Mouse (Mus musculus): ENCODE measurements around the gene Map3k19. TPM values are rescaled to one million over a fixed set of nuclear protein-coding genes. Genes with fewer than 3 reads are reported as not detected.

Gene Map3k19
- polyA plus RNA-seq, 1 experiment from 2014 or later = 0.20 TPM

- 2% methylated on average over 14 of the region's 14 CpGs for WGBS
- H3K4me1 ChIP-seq (replicated peaks; ENCODE audit: control insufficient read depth, insufficient read depth, low read length) = peaks cover 12% of the 10 kb centered on the region
- peak overlapping the region; percentile 63 for H3K9ac ChIP-seq (replicated peaks; ENCODE audit: low read depth, low read length)
- H3K4me2 ChIP-seq (ENCODE audit: low read length) = peak overlapping the region; percentile 59
- no peaks in the 10 kb centered on the region for H3K9me3 ChIP-seq (ENCODE audit: control insufficient read depth, low read length)
- peak; percentile 37 for ATAC-seq
- no peaks in the 10 kb centered on the region for H3K36me3 ChIP-seq (ENCODE audit: control insufficient read depth, insufficient read depth)
- no peaks in the 10 kb centered on the region for H3K27me3 ChIP-seq (replicated peaks; ENCODE audit: control insufficient read depth, insufficient read depth, low read length)
- peak overlapping the region; percentile 78 for H3K27ac ChIP-seq (ENCODE audit: low read length)
- peak overlapping the region; percentile 57 for H3K4me3 ChIP-seq (replicated peaks; ENCODE audit: low read length)
Measured at GRCm38 (mm10) chr1:127773198-127773802, 81.5 kb downstream of the Map3k19 start.

GRCm38 (mm10) chr1:127766741-127767140, 88.1 kb downstream of the Map3k19 start:
- 88% methylated on average over 2 of the region's 2 CpGs for WGBS

GRCm38 (mm10) chr1:127765468-127765867, 89.4 kb downstream of the Map3k19 start:
- WGBS = 71% methylated on average over 2 of the region's 2 CpGs
- no peak overlapping the region for H3K4me2 ChIP-seq (ENCODE audit: low read length)
- no peak overlapping the region for H3K9ac ChIP-seq (replicated peaks; ENCODE audit: low read depth, low read length)
- no peaks in the 10 kb centered on the region for H3K4me1 ChIP-seq (replicated peaks; ENCODE audit: control insufficient read depth, insufficient read depth, low read length)
- H3K27ac ChIP-seq (ENCODE audit: low read length) = no peak overlapping the region
- H3K9me3 ChIP-seq (ENCODE audit: control insufficient read depth, low read length) = no peaks in the 10 kb centered on the region
- H3K36me3 ChIP-seq (ENCODE audit: control insufficient read depth, insufficient read depth) = no peaks in the 10 kb centered on the region
- no peak for ATAC-seq
- no peaks in the 10 kb centered on the region for H3K27me3 ChIP-seq (replicated peaks; ENCODE audit: control insufficient read depth, insufficient read depth, low read length)
- no peak overlapping the region for H3K4me3 ChIP-seq (replicated peaks; ENCODE audit: low read length)

More at GRCm38 (mm10) chr1:127766741-127767140, 88.1 kb downstream of the Map3k19 start:
- Histone ChIP-seq H3K27ac (ENCODE audit: low read length) (no peak overlapping the region), H3K4me2 (ENCODE audit: low read length) (no peak overlapping the region), H3K9me3 (ENCODE audit: control insufficient read depth, low read length) (no peaks in the 10 kb centered on the region), H3K9ac (replicated peaks; ENCODE audit: low read depth, low read length) (no peak overlapping the region), H3K4me1 (replicated peaks; ENCODE audit: control insufficient read depth, insufficient read depth, low read length) (no peaks in the 10 kb centered on the region), H3K36me3 (ENCODE audit: control insufficient read depth, insufficient read depth) (no peaks in the 10 kb centered on the region), H3K4me3 (replicated peaks; ENCODE audit: low read length) (no peak overlapping the region), H3K27me3 (replicated peaks; ENCODE audit: control insufficient read depth, insufficient read depth, low read length) (no peaks in the 10 kb centered on the region)
- ATAC-seq = no peak

Other genes with a start within 250 kb of the Map3k19 start
- 14.4 and 23.1 TPM in 2 replicates for gene Tmem163, start 175.5 kb downstream of the Map3k19 start, polyA plus RNA-seq (2015; fragmentation: Nextera tagmentation; extraction: Ambion mirVana)
- gene Acmsd, start 125.6 kb downstream of the Map3k19 start, polyA plus RNA-seq (2015; fragmentation: Nextera tagmentation; extraction: Ambion mirVana) = 0.11 TPM in 1 of 2 replicates, not detected in the other
- gene Ccnt2, start 80.9 kb downstream of the Map3k19 start, polyA plus RNA-seq (2015; fragmentation: Nextera tagmentation; extraction: Ambion mirVana) = 99.9 and 127 TPM in 2 replicates
- 18.6 and 21.2 TPM in 2 replicates for gene Rab3gap1, start 13.7 kb upstream of the Map3k19 start, polyA plus RNA-seq (2015; fragmentation: Nextera tagmentation; extraction: Ambion mirVana)
- gene Zranb3, start 248.0 kb upstream of the Map3k19 start, polyA plus RNA-seq (2015; fragmentation: Nextera tagmentation; extraction: Ambion mirVana) = 4.7 and 6.4 TPM in 2 replicates
- gene R3hdm1, start 248.3 kb upstream of the Map3k19 start, polyA plus RNA-seq (2015; fragmentation: Nextera tagmentation; extraction: Ambion mirVana) = 95.8 and 109 TPM in 2 replicates